Mouse (Mus musculus) CH12.LX (cell line): ENCODE measurements around the gene Smtn. TPM values are rescaled to one million over a fixed set of nuclear protein-coding genes. Genes with fewer than 3 reads are reported as not detected.

Experiments used
- DNase-seq: peaks from one replicate; pipeline ENCODE4 v3.0.0-alpha.2; 2013; ENCODE audit errors: extremely low read depth
- H3K27ac ChIP-seq: 2 replicates; pipeline ENCODE4 v1.5.1; 2012; ENCODE audit warnings: low read depth, mild to moderate bottlenecking, control low read depth, moderate library complexity; ENCODE audit not compliant: insufficient read depth
- H3K27me3 ChIP-seq: replicated peaks from 2 replicates; pipeline ENCODE3; 2012; ENCODE audit warnings: inconsistent platforms
- H3K36me3 ChIP-seq, 2 experiments: replicated peaks in 1 of 2; 2 replicates each; pipeline versions ENCODE3 to v1.6.1; 2012; ENCODE audit warnings: inconsistent platforms in 1 of 2, low read length in 1 of 2, mild to moderate bottlenecking in 1 of 2, mixed read lengths in 1 of 2, moderate library complexity in 1 of 2; ENCODE audit not compliant: control insufficient read depth in 1 of 2, insufficient read depth in 1 of 2
- H3K4me1 ChIP-seq, 2 experiments: 2 replicates each; pipeline ENCODE4 v1.6.1; 2012; ENCODE audit warnings: inconsistent platforms in 1 of 2, moderate library complexity in 1 of 2; ENCODE audit not compliant: insufficient read depth in 2 of 2, control insufficient read depth in 1 of 2
- H3K4me2 ChIP-seq: 2 replicates; pipeline ENCODE4 v1.6.1; 2012; ENCODE audit warnings: low read depth, mild to moderate bottlenecking, control low read depth; ENCODE audit not compliant: poor library complexity, insufficient read depth, severe bottlenecking
- H3K4me3 ChIP-seq, 3 experiments: fragments of 150-350 bp in 1 of 3; sonication (generic) in 1 of 3; replicated peaks in 1 of 3; 2 replicates each; pipeline versions ENCODE3 to v1.5.1; 2011 to 2012; ENCODE audit warnings: low read depth in 2 of 3, low read length in 2 of 3, mild to moderate bottlenecking in 2 of 3, moderate library complexity in 2 of 3, control low read depth in 1 of 3, improper control_type of control experiment in 1 of 3, inconsistent platforms in 1 of 3, mixed read lengths in 1 of 3; ENCODE audit not compliant: poor library complexity in 1 of 3
- H3K79me2 ChIP-seq: replicated peaks from 2 replicates; pipeline ENCODE4 v1.6.1; 2012; ENCODE audit warnings: mild to moderate bottlenecking, moderate library complexity; ENCODE audit not compliant: control insufficient read depth, poor library complexity, insufficient read depth, severe bottlenecking; ENCODE audit errors: extremely low read depth
- H3K9ac ChIP-seq: 2 replicates; pipeline ENCODE4 v1.6.1; 2012; ENCODE audit warnings: low read depth, mild to moderate bottlenecking, control low read depth, moderate library complexity; ENCODE audit not compliant: insufficient read depth
- H3K9me3 ChIP-seq: replicated peaks from 2 replicates; pipeline ENCODE3; 2012; ENCODE audit warnings: low read length, inconsistent platforms, mixed read lengths
- CHD1 ChIP-seq: IDR thresholded peaks from 2 replicates; pipeline ENCODE4 v1.6.1; 2012; ENCODE audit warnings: low read depth, low read length, improper control_type of control experiment, inconsistent platforms
- CTCF ChIP-seq, 2 experiments: IDR thresholded peaks in 1 of 2; conservative IDR thresholded peaks in 1 of 2; 2 replicates each; pipeline ENCODE4 v1.5.1; 2011 to 2012; ENCODE audit warnings: low read depth in 2 of 2, low read length in 2 of 2, improper control_type of control experiment in 1 of 2, inconsistent platforms in 1 of 2, mild to moderate bottlenecking in 1 of 2, moderate library complexity in 1 of 2
- E2F4 ChIP-seq: IDR thresholded peaks from 2 replicates; pipeline ENCODE4 v1.6.1; 2011; ENCODE audit warnings: low read depth, low read length, improper control_type of control experiment; ENCODE audit not compliant: insufficient replicate concordance
- ELF1 ChIP-seq: IDR thresholded peaks from 2 replicates; pipeline ENCODE4 v1.6.1; 2014; ENCODE audit warnings: low read depth, mild to moderate bottlenecking, inconsistent platforms, low read length, improper control_type of control experiment
- EP300 ChIP-seq: IDR thresholded peaks from 2 replicates; pipeline ENCODE4 v1.6.1; 2011; ENCODE audit warnings: low read length, improper control_type of control experiment
- GABPA ChIP-seq: IDR thresholded peaks from 2 replicates; pipeline ENCODE4 v1.6.1; 2012; ENCODE audit warnings: low read depth, low read length, improper control_type of control experiment, inconsistent platforms; ENCODE audit not compliant: insufficient replicate concordance
- IRF4 ChIP-seq: IDR thresholded peaks from 2 replicates; pipeline ENCODE4 v1.6.1; 2014; ENCODE audit warnings: low read depth, mild to moderate bottlenecking, inconsistent platforms, low read length, improper control_type of control experiment
- JUN ChIP-seq: IDR thresholded peaks from 2 replicates; pipeline ENCODE4 v1.6.1; 2011; ENCODE audit warnings: low read depth, mild to moderate bottlenecking, low read length, improper control_type of control experiment, moderate library complexity; ENCODE audit not compliant: insufficient read depth
- JUND ChIP-seq: conservative IDR thresholded peaks from 2 replicates; pipeline ENCODE4 v1.6.1; 2011; ENCODE audit warnings: low read depth, low read length, improper control_type of control experiment
- MAX ChIP-seq: IDR thresholded peaks from 2 replicates; pipeline ENCODE4 v1.6.1; 2011; ENCODE audit warnings: low read length, improper control_type of control experiment
- MEF2A ChIP-seq: IDR thresholded peaks from 2 replicates; pipeline ENCODE4 v1.6.1; 2014; ENCODE audit warnings: low read depth, mild to moderate bottlenecking, inconsistent platforms, low read length, improper control_type of control experiment, borderline replicate concordance
- MXI1 ChIP-seq: IDR thresholded peaks from 2 replicates; pipeline ENCODE4 v1.6.1; 2011; ENCODE audit warnings: mild to moderate bottlenecking, low read depth, low read length, improper control_type of control experiment
- MYC ChIP-seq: IDR thresholded peaks from 2 replicates; pipeline ENCODE4 v1.6.1; 2011; ENCODE audit warnings: low read depth, mild to moderate bottlenecking, improper control_type of control experiment, low read length
- NELFE ChIP-seq: IDR thresholded peaks from 2 replicates; pipeline ENCODE4 v1.6.1; 2011; ENCODE audit warnings: low read depth, low read length, improper control_type of control experiment
- PAX5 ChIP-seq: IDR thresholded peaks from 2 replicates; pipeline ENCODE4 v1.6.1; 2012; ENCODE audit warnings: low read length, inconsistent platforms, mixed read lengths
- RAD21 ChIP-seq: IDR thresholded peaks from 2 replicates; pipeline ENCODE4 v1.6.1; 2011; ENCODE audit warnings: low read depth, mild to moderate bottlenecking, low read length, improper control_type of control experiment, moderate library complexity
- RCOR1 ChIP-seq: conservative IDR thresholded peaks from 2 replicates; pipeline ENCODE4 v1.6.1; 2012; ENCODE audit warnings: low read depth, mild to moderate bottlenecking, inconsistent platforms, low read length, improper control_type of control experiment
- TCF12 ChIP-seq: IDR thresholded peaks from 2 replicates; pipeline ENCODE4 v1.6.1; 2014; ENCODE audit warnings: low read depth, mild to moderate bottlenecking, inconsistent platforms, low read length, improper control_type of control experiment
- USF2 ChIP-seq: conservative IDR thresholded peaks from 2 replicates; pipeline ENCODE4 v1.6.1; 2011; ENCODE audit warnings: low read depth, low read length, improper control_type of control experiment
- ZMIZ1 ChIP-seq: IDR thresholded peaks from 2 replicates; pipeline ENCODE4 v1.6.1; 2012; ENCODE audit warnings: low read depth, mild to moderate bottlenecking, inconsistent platforms, low read length, improper control_type of control experiment
- ZNF384 ChIP-seq: IDR thresholded peaks from 2 replicates; pipeline ENCODE4 v1.6.1; 2012; ENCODE audit warnings: low read depth, low read length, improper control_type of control experiment, inconsistent platforms
- dilution Hi-C: fragments of 300-500 bp; cut with MboI; formaldehyde crosslinking; loops from 2 replicates; pipeline ENCODE4 v1.14.3; 2020; ENCODE audit warnings: low sequenced_read_pairs; ENCODE audit not compliant: extremely low pct_unique_long_range_greater_than_20kb, extremely low pct_ligation_motif_present
- in situ Hi-C: fragments of 300-500 bp; cut with MboI; formaldehyde crosslinking; loops from 3 replicates; pipeline ENCODE4 v1.14.3; 2019; ENCODE audit warnings: low sequenced_read_pairs, low pct_ligation_motif_present, low pct_unique_long_range_greater_than_20kb, mixed read lengths
- polyA plus RNA-seq: library from polyadenylated mRNA; unstranded; fragments of >175 nt; gene quantifications from 2 replicates; pipeline ENCODE4 v1.2.1, GENCODE M21; 2012; ENCODE audit warnings: low read depth; ENCODE audit not compliant: insufficient read length
- total RNA-seq, 2 experiments: library from RNA; depleted of rRNA; stranded (reverse); fragments of 300-350 nt in 1 of 2; fragments of >200 nt in 1 of 2; gene quantifications; 2 replicates each; pipeline ENCODE4 v1.2.3; 2012 to 2014

The Smtn gene
- total and polyA plus RNA-seq, 3 experiments = 0.58 to 5.3 (median 3.1) TPM

GRCm38 (mm10) chr11:3502057-3502456 lies 38.4 kb downstream of the Smtn start:
- Histone ChIP-seq H3K4me1 (peaks cover 0 to 1% of the 10 kb centered on the region in 2 experiments; a peak in 1 of 4 replicates), H3K4me2 (no peak overlapping the region), H3K27ac (no peak overlapping the region), H3K9me3 (no peaks in the 10 kb centered on the region), H3K36me3 (no peaks in the 10 kb centered on the region), H3K27me3 (peaks cover 76% of the 10 kb centered on the region), H3K4me3 (no peak overlapping the region), H3K9ac (no peak overlapping the region), H3K79me2 (no peaks in the 10 kb centered on the region)
- TF ChIP-seq E2F4 (no peak), ZNF384 (no peak), RCOR1 (no peak), IRF4 (no peak), CHD1 (no peak), JUN (no peak), TCF12 (no peak), MYC (no peak), MAX (no peak), NELFE (no peak), EP300 (no peak), CTCF (conservative IDR thresholded peaks at IDR 0.05 in 1 of 2, IDR thresholded peaks at IDR 0.05 in 1 of 2; ENCODE audit: low read depth in 2 of 2, low read length in 2 of 2) (no peak), ELF1 (no peak)
- DNase-seq = no peak
- in situ Hi-C loops (no loop called here), dilution Hi-C loops (no loop called here)

GRCm38 (mm10) chr11:3497296-3497695 lies 43.1 kb downstream of the Smtn start:
- dilution Hi-C loops = no loop called here
- peaks cover 39% of the 10 kb centered on the region for H3K27me3 ChIP-seq

GRCm38 (mm10) chr11:3496756-3497155 lies 43.7 kb downstream of the Smtn start:
- DNase-seq = no peak
- H3K27ac ChIP-seq = no peak overlapping the region
- no peak overlapping the region for H3K4me2 ChIP-seq
- H3K79me2 ChIP-seq = no peaks in the 10 kb centered on the region
- TF ChIP-seq ZMIZ1 (no peak), E2F4 (no peak), MXI1 (no peak), GABPA (no peak), USF2 (no peak), RAD21 (no peak), PAX5 (no peak), MEF2A (no peak)
- no peaks in the 10 kb centered on the region for H3K36me3 ChIP-seq
- in situ Hi-C loops = no loop called here
- peaks cover 0 to 4% of the 10 kb centered on the region in 2 experiments; a peak in 2 of 4 replicates for H3K4me1 ChIP-seq
- no peak overlapping the region for H3K4me3 ChIP-seq
- dilution Hi-C loops = no loop called here
- H3K27me3 ChIP-seq = peaks cover 34% of the 10 kb centered on the region
- H3K9me3 ChIP-seq = no peaks in the 10 kb centered on the region
- H3K9ac ChIP-seq = no peak overlapping the region

More at GRCm38 (mm10) chr11:3497296-3497695, 43.1 kb downstream of the Smtn start:
- no peak for DNase-seq
- TF ChIP-seq ZNF384 = 0 out of 2 replicates have a peak, but pooled peaks have one; percentile 27
- no peak for TF ChIP-seq JUND
- no peak for TF ChIP-seq IRF4
- in situ Hi-C loops = no loop called here
- no peak overlapping the region for H3K27ac ChIP-seq
- H3K4me3 ChIP-seq = no peak overlapping the region
- H3K9me3 ChIP-seq = no peaks in the 10 kb centered on the region
- no peak overlapping the region for H3K4me2 ChIP-seq
- peaks cover 0 to 4% of the 10 kb centered on the region in 2 experiments; a peak in 2 of 4 replicates for H3K4me1 ChIP-seq
- no peaks in the 10 kb centered on the region for H3K36me3 ChIP-seq
- H3K9ac ChIP-seq = no peak overlapping the region
- no peaks in the 10 kb centered on the region for H3K79me2 ChIP-seq
